Mouse (Mus musculus) MEL (cell line): ENCODE results near the gene Itm2b. TPM values are rescaled to one million over a fixed set of nuclear protein-coding genes. Genes with fewer than 3 reads are reported as not detected.

ENCODE experiments used
- DNase-seq: peaks from one replicate; pipeline ENCODE4 v3.0.0; 2011; ENCODE audit warnings: low read depth, low spot score
- H3K27ac ChIP-seq: 2 replicates; pipeline ENCODE4 v1.5.1; 2012; ENCODE audit warnings: low read depth, mild to moderate bottlenecking, control low read depth, low read length, moderate library complexity; ENCODE audit not compliant: control insufficient read depth
- H3K27me3 ChIP-seq, 2 experiments: fragments of 150-350 bp in 1 of 2; sonication (generic) in 1 of 2; 2 replicates each; pipeline ENCODE4 v1.6.1; 2012; ENCODE audit warnings: low read length in 2 of 2, mild to moderate bottlenecking in 2 of 2, improper control_type of control experiment in 1 of 2, moderate library complexity in 1 of 2; ENCODE audit not compliant: insufficient read depth in 2 of 2, control insufficient read depth in 1 of 2
- H3K36me3 ChIP-seq, 2 experiments: 2 replicates each; pipeline ENCODE4 v1.6.1; 2012 to 2014; ENCODE audit warnings: low read length in 2 of 2, improper control_type of control experiment in 1 of 2, inconsistent platforms in 1 of 2, mild to moderate bottlenecking in 1 of 2; ENCODE audit not compliant: insufficient read depth in 2 of 2, control insufficient read depth in 1 of 2
- H3K4me1 ChIP-seq, 2 experiments: fragments of 150-350 bp in 1 of 2; sonication (generic) in 1 of 2; 2 replicates each; pipeline ENCODE4 v1.6.1; 2012; ENCODE audit warnings: low read length in 2 of 2, improper control_type of control experiment in 1 of 2, mild to moderate bottlenecking in 1 of 2; ENCODE audit not compliant: insufficient read depth in 2 of 2, control insufficient read depth in 1 of 2
- H3K4me3 ChIP-seq, 2 experiments: fragments of 150-350 bp in 1 of 2; sonication (generic) in 1 of 2; 2 replicates each; pipeline ENCODE4 v1.5.1; 2012; ENCODE audit warnings: low read depth in 2 of 2, low read length in 2 of 2, mild to moderate bottlenecking in 2 of 2, moderate library complexity in 2 of 2, control low read depth in 1 of 2, improper control_type of control experiment in 1 of 2; ENCODE audit not compliant: control insufficient read depth in 1 of 2, insufficient read depth in 1 of 2
- H3K79me2 ChIP-seq: 2 replicates; pipeline ENCODE4 v1.6.1; 2012; ENCODE audit warnings: mild to moderate bottlenecking, low read length, moderate library complexity; ENCODE audit not compliant: control insufficient read depth, poor library complexity, insufficient read depth
- H3K9ac ChIP-seq: 2 replicates; pipeline ENCODE4 v1.6.1; 2012; ENCODE audit warnings: low read depth, mild to moderate bottlenecking, control low read depth, low read length, moderate library complexity; ENCODE audit not compliant: control insufficient read depth, poor library complexity, severe bottlenecking
- H3K9me3 ChIP-seq: fragments of 150-350 bp; sonication (generic); replicated peaks from 2 replicates; pipeline ENCODE4 v1.6.1; 2012; ENCODE audit warnings: mild to moderate bottlenecking, low read length, improper control_type of control experiment, moderate library complexity; ENCODE audit not compliant: insufficient read depth
- CHD1 ChIP-seq: IDR thresholded peaks from 2 replicates; pipeline ENCODE4 v1.6.1; 2012; ENCODE audit warnings: low read depth, mild to moderate bottlenecking, inconsistent platforms, low read length, improper control_type of control experiment
- CTCF ChIP-seq, 3 experiments: IDR thresholded peaks in 2 of 3; conservative IDR thresholded peaks in 1 of 3; 2 replicates each; pipeline ENCODE4 v1.5.1; 2011 to 2012; ENCODE audit warnings: low read length in 3 of 3, low read depth in 2 of 3, mild to moderate bottlenecking in 2 of 3, improper control_type of control experiment in 1 of 3, inconsistent platforms in 1 of 3, mixed read lengths in 1 of 3, moderate library complexity in 1 of 3; ENCODE audit not compliant: control insufficient read depth in 1 of 3, insufficient read depth in 1 of 3, poor library complexity in 1 of 3, severe bottlenecking in 1 of 3
- ELF1 ChIP-seq: IDR thresholded peaks from 2 replicates; pipeline ENCODE4 v1.6.1; 2014; ENCODE audit warnings: low read depth, mild to moderate bottlenecking, inconsistent platforms, low read length, improper control_type of control experiment, moderate library complexity
- EP300 ChIP-seq, 2 experiments: IDR thresholded peaks; 2 replicates each; pipeline ENCODE4 v1.6.1; 2011; ENCODE audit warnings: improper control_type of control experiment in 2 of 2, low read length in 2 of 2, low read depth in 1 of 2, mild to moderate bottlenecking in 1 of 2
- GATA1 ChIP-seq: IDR thresholded peaks from 2 replicates; pipeline ENCODE4 v1.6.1; 2011; ENCODE audit warnings: low read depth, low read length, improper control_type of control experiment
- HCFC1 ChIP-seq: IDR thresholded peaks from 2 replicates; pipeline ENCODE4 v1.6.1; 2012; ENCODE audit warnings: low read depth, mild to moderate bottlenecking, inconsistent platforms, low read length, improper control_type of control experiment, moderate library complexity
- JUND ChIP-seq: IDR thresholded peaks from 2 replicates; pipeline ENCODE4 v1.6.1; 2011; ENCODE audit warnings: low read depth, mild to moderate bottlenecking, improper control_type of control experiment, low read length
- KAT2A ChIP-seq: conservative IDR thresholded peaks from 2 replicates; pipeline ENCODE4 v1.6.1; 2012; ENCODE audit warnings: low read depth, low read length, improper control_type of control experiment, inconsistent platforms
- MAFK ChIP-seq: IDR thresholded peaks from 2 replicates; pipeline ENCODE4 v1.6.1; 2011; ENCODE audit warnings: low read depth, mild to moderate bottlenecking, low read length, improper control_type of control experiment, borderline replicate concordance
- MAZ ChIP-seq: IDR thresholded peaks from 2 replicates; pipeline ENCODE4 v1.6.1; 2012; ENCODE audit warnings: low read depth, mild to moderate bottlenecking, inconsistent platforms, low read length, improper control_type of control experiment
- MEF2A ChIP-seq: IDR thresholded peaks from 2 replicates; pipeline ENCODE4 v1.6.1; 2014; ENCODE audit warnings: low read depth, mild to moderate bottlenecking, inconsistent platforms, low read length, improper control_type of control experiment; ENCODE audit not compliant: poor library complexity, insufficient replicate concordance, severe bottlenecking; ENCODE audit errors: extremely low read depth
- MXI1 ChIP-seq: IDR thresholded peaks from 2 replicates; pipeline ENCODE4 v1.6.1; 2011; ENCODE audit warnings: mild to moderate bottlenecking, low read depth, low read length, improper control_type of control experiment
- MYB ChIP-seq: IDR thresholded peaks from 2 replicates; pipeline ENCODE4 v1.6.1; 2011; ENCODE audit warnings: mild to moderate bottlenecking, low read depth, low read length, improper control_type of control experiment
- NRF1 ChIP-seq: IDR thresholded peaks from 2 replicates; pipeline ENCODE4 v1.6.1; 2014; ENCODE audit warnings: low read depth, mild to moderate bottlenecking, inconsistent platforms, low read length, improper control_type of control experiment, moderate library complexity; ENCODE audit not compliant: poor library complexity, insufficient read depth, severe bottlenecking
- RCOR1 ChIP-seq: IDR thresholded peaks from 2 replicates; pipeline ENCODE4 v1.6.1; 2012; ENCODE audit warnings: low read depth, mild to moderate bottlenecking, inconsistent platforms, low read length, improper control_type of control experiment
- TBP ChIP-seq: IDR thresholded peaks from 2 replicates; pipeline ENCODE4 v1.8.0; 2011; ENCODE audit warnings: low read depth, low read length, improper control_type of control experiment
- TCF12 ChIP-seq: IDR thresholded peaks from 2 replicates; pipeline ENCODE4 v1.6.1; 2014; ENCODE audit warnings: low read depth, mild to moderate bottlenecking, inconsistent platforms, low read length, improper control_type of control experiment, moderate library complexity
- UBTF ChIP-seq: IDR thresholded peaks from 2 replicates; pipeline ENCODE4 v1.6.1; 2012; ENCODE audit warnings: low read depth, mild to moderate bottlenecking, inconsistent platforms, low read length, improper control_type of control experiment, moderate library complexity, borderline replicate concordance; ENCODE audit not compliant: insufficient read depth
- USF1 ChIP-seq: IDR thresholded peaks from 2 replicates; pipeline ENCODE4 v1.6.1; 2014; ENCODE audit warnings: low read depth, mild to moderate bottlenecking, inconsistent platforms, low read length, improper control_type of control experiment, moderate library complexity
- USF2 ChIP-seq, 2 experiments: IDR thresholded peaks; 2 replicates each; pipeline ENCODE4 v1.6.1; 2011 to 2012; ENCODE audit warnings: improper control_type of control experiment in 2 of 2, low read length in 2 of 2, borderline replicate concordance in 1 of 2, inconsistent platforms in 1 of 2, low read depth in 1 of 2, mild to moderate bottlenecking in 1 of 2; ENCODE audit not compliant: insufficient read depth in 1 of 2
- ZKSCAN1 ChIP-seq: IDR thresholded peaks from 2 replicates; pipeline ENCODE4 v1.6.1; 2012; ENCODE audit warnings: low read depth, mild to moderate bottlenecking, inconsistent platforms, low read length, improper control_type of control experiment, moderate library complexity
- ZMIZ1 ChIP-seq: IDR thresholded peaks from 2 replicates; pipeline ENCODE4 v1.6.1; 2012; ENCODE audit warnings: low read depth, mild to moderate bottlenecking, inconsistent platforms, low read length, improper control_type of control experiment, moderate library complexity
- ZNF384 ChIP-seq: IDR thresholded peaks from 2 replicates; pipeline ENCODE4 v1.6.1; 2012; ENCODE audit warnings: low read depth, mild to moderate bottlenecking, inconsistent platforms, low read length, improper control_type of control experiment
- polyA plus RNA-seq, 2 experiments: library from polyadenylated mRNA; stranded (reverse) in 1 of 2; unstranded in 1 of 2; fragments of >175 nt in 1 of 2; fragments of >200 nt in 1 of 2; gene quantifications; 2 replicates each; pipeline versions ENCODE4 v1.2.1 to v1.2.4; 2012; ENCODE audit warnings: low replicate concordance in 2 of 2, low read depth in 1 of 2; ENCODE audit not compliant: insufficient read length in 2 of 2, insufficient read depth in 1 of 2, missing spikeins in 1 of 2
- total RNA-seq: library from RNA; depleted of rRNA; stranded (reverse); fragments of 300-350 nt; gene quantifications from 2 replicates; pipeline ENCODE4 v1.2.3, GENCODE M21; 2012

The Itm2b gene
- total and polyA plus RNA-seq, 3 experiments = 54.0 to 312 (median 101) TPM

GRCm38 (mm10) chr14:73350029-73350428 is 35.1 kb downstream of the Itm2b start:
- H3K4me1 ChIP-seq = no peaks in the 10 kb centered on the region
- H3K27me3 ChIP-seq = no peaks in the 10 kb centered on the region
- H3K79me2 ChIP-seq = no peaks in the 10 kb centered on the region
- H3K4me3 ChIP-seq = no peak overlapping the region
- no peak for DNase-seq
- H3K9ac ChIP-seq = no peak overlapping the region
- TF ChIP-seq ZMIZ1 (no peak), EP300 (IDR thresholded peaks at IDR 0.05; ENCODE audit: low read depth in 1 of 2, low read length in 2 of 2) (no peak), GATA1 (no peak), TCF12 (no peak), MAFK (no peak), ZNF384 (no peak), RCOR1 (no peak), CTCF (IDR thresholded peaks at IDR 0.05 in 2 of 3, conservative IDR thresholded peaks at IDR 0.05 in 1 of 3; ENCODE audit: control insufficient read depth in 1 of 3, insufficient read depth in 1 of 3, low read depth in 2 of 3, low read length in 3 of 3, poor library complexity in 1 of 3, severe bottlenecking in 1 of 3) (no peak), HCFC1 (no peak), JUND (no peak)
- no peaks in the 10 kb centered on the region for H3K9me3 ChIP-seq
- no peaks in the 10 kb centered on the region for H3K36me3 ChIP-seq
- no peak overlapping the region for H3K27ac ChIP-seq

- no peak overlapping the region for H3K4me3 ChIP-seq
- H3K36me3 ChIP-seq = no peaks in the 10 kb centered on the region
- DNase-seq = no peak
- TF ChIP-seq MEF2A (no peak), UBTF (no peak), HCFC1 (no peak), MAFK (no peak)
- TF ChIP-seq, all 39 proteins: peak for 0
- no peaks in the 10 kb centered on the region for H3K79me2 ChIP-seq
- no peak overlapping the region for H3K27ac ChIP-seq
- H3K9ac ChIP-seq = no peak overlapping the region
- H3K27me3 ChIP-seq = no peaks in the 10 kb centered on the region
- no peaks in the 10 kb centered on the region for H3K4me1 ChIP-seq
- no peaks in the 10 kb centered on the region for H3K9me3 ChIP-seq
These were observed 35.9 kb downstream of the Itm2b start for GRCm38 (mm10) chr14:73349061-73349670.

- TF ChIP-seq MAFK (no peak), TBP (no peak), MYB (no peak), UBTF (no peak), ZKSCAN1 (no peak), MAZ (no peak), CHD1 (no peak), USF2 (IDR thresholded peaks at IDR 0.05; ENCODE audit: borderline replicate concordance in 1 of 2, insufficient read depth in 1 of 2, low read depth in 1 of 2, low read length in 2 of 2) (no peak), NRF1 (no peak), USF1 (no peak), KAT2A (no peak), MXI1 (no peak), ELF1 (no peak)
- Histone ChIP-seq H3K4me1 (0 out of 4 replicates have a peak, but pooled peaks cover 0 to 2% of the 10 kb centered on the region in 2 experiments), H3K9ac (no peak overlapping the region), H3K79me2 (no peaks in the 10 kb centered on the region), H3K9me3 (no peaks in the 10 kb centered on the region), H3K36me3 (peaks cover 0 to 2% of the 10 kb centered on the region in 2 experiments; a peak in 1 of 4 replicates), H3K4me3 (no peak overlapping the region), H3K27ac (no peak overlapping the region), H3K27me3 (no peaks in the 10 kb centered on the region)
- no peak for DNase-seq
These were observed 37.8 kb downstream of the Itm2b start for GRCm38 (mm10) chr14:73347302-73347701.
